Mouse (Mus musculus): ENCODE data around the gene Fam71f2.

DNA sequence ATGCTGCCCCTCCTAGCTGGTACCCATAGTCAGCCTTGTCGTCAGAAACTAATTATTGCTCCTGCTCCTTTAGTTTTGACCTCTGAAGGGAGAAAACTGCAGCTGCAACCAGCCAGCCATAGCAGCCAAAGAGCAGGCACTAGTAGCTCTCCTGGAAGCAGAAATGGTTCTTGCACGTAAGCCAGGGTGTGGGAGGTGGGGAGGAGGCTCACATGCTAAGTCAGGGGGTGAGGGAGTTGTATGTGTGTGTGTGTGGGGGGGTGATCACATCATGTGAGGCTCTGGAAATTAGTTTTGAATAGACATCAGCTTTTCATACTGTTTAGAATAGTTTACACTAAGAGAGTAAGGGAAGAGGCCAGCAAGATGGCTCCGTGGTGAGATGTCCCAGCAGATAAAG lies 38.5 kb downstream of the Fam71f2 start:
- TF ChIP-seq CTCF (IDR thresholded peaks at IDR 0.05; ENCODE audit: low read depth) (no peak), EP300 (IDR thresholded peaks at IDR 0.05; ENCODE audit: low read depth) (no peak)
